Mouse (Mus musculus): ENCODE results near the gene Nrip2. TPM values are rescaled to one million over a fixed set of nuclear protein-coding genes. Genes with fewer than 3 reads are reported as not detected.

Nrip2 gene
- total RNA-seq, 2 experiments from 2014 or later, result 3.0 to 4.7 TPM

DNA sequence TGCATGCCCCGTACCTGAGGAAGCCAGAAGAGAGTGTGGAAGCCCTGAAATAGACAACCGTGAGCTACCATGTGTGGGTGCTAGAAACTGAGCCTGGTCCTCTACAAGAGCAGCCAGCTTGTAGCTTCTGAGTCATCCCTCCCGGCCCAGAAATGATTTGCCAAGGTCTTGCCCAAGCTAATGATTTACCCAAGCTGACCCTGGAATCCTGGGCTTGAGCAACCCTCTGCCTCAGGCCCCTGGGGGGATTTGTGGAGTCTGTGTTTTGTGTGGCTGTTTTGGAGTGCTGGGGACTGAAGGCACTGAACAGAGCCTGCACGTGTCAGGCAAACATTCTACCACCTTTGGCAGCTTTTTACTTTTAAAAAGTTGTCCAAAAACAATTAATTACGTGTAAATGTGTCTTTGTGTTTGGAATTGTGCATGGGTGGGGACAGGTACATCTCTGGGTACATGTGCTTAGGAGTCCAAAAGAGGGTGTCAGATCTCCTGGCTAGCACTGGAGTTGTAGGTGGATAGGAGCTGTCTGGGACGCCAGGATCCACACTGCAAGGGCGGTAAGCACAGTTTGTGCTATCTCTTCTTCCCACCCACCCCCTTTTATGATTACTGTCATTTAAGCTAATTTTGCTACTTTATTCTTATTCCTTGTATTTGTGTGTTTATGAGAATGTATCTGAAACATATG is 1.4 kb upstream of the Nrip2 start:
- DNase-seq, result peak; percentile 77

- peak; percentile 67 for DNase-seq
These were observed 507 bp downstream of the Nrip2 start for GRCm38 (mm10) chr6:128399421-128400185.

GRCm38 (mm10) chr6:128404708-128405107 is 5.6 kb downstream of the Nrip2 start:
- DNase-seq, result no peak

- DNase-seq, result no peak
These were observed 9.5 kb downstream of the Nrip2 start for GRCm38 (mm10) chr6:128408544-128409125.

GRCm38 (mm10) chr6:128410305-128410704 is 11.2 kb downstream of the Nrip2 start:
- DNase-seq, result no peak

- DNase-seq, result peak; percentile 85
These were observed 12.0 kb downstream of the Nrip2 start for GRCm38 (mm10) chr6:128411115-128411514.

DNA sequence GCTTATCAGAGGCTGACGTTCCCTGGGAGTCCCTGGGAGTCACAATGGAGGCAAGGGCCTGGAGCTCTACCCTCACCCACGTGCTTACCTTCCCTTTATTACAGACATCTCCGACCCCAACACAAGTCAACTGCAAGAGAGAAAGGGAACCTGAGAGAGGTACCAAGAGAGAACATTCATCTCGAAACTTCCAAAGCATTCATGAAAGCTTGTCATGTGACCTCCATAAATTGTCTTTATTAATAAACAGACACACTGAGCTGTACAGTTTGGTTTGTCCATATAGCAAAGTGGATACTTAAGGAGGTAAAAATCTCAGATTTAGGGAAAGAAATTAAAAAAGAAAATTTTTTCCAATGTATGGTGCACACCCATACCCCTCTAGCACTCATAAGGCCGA is 17.1 kb downstream of the Nrip2 start:
- no peak for DNase-seq

GRCm38 (mm10) chr6:128418076-128418475 is 19.0 kb downstream of the Nrip2 start:
- DNase-seq, result no peak

DNA sequence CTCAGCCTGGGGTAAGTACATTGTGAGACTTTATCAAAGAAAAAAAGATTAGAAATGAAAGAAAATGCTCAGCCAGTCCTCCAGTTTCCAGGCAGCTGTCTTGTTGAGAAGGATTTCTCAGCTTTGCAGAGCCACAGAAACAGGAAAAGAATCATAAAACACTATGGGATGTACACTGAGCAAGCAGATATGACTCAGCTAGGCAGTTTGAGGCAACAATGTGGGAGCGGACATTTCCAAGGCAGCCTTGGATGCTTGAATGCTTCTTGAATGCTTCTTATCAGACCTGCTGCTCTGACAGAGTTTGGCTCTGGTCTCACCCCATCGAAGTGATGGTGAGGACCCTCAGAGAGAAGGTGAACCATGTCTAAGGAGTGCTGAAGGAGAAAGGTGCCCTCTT is 21.9 kb downstream of the Nrip2 start:
- no peak for DNase-seq

DNA sequence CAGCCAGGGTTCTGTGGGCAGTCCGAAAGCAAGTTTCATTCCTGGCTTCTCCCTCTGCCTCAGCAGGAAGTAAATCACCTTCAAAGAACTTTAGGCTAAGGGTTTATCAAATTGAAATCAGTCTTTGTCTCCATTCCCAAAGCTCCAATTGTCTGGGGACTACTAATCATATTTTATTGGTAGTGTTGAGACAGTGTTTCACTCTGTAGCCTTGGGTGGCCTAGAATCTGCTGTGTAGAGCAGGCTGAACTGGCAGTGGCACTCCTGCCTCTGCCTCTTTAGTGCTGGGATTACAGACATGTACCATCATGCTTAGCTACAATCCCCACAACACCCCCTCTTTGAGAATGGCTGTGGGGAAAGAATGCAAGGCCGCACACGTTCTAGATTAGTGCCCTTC is 22.4 kb downstream of the Nrip2 start:
- DNase-seq, result no peak

- DNase-seq, result no peak
These were observed 24.6 kb downstream of the Nrip2 start for GRCm38 (mm10) chr6:128423496-128424268.

GRCm38 (mm10) chr6:128424269-128425019 is 25.3 kb downstream of the Nrip2 start, which contains the start of gene Itfg2:
TSS of gene Itfg2 (minus strand) at chr6:128424931.
- DNase-seq, result peak; percentile 96

GRCm38 (mm10) chr6:128425046-128425445 is 25.9 kb downstream of the Nrip2 start:
- no peak for DNase-seq

DNA sequence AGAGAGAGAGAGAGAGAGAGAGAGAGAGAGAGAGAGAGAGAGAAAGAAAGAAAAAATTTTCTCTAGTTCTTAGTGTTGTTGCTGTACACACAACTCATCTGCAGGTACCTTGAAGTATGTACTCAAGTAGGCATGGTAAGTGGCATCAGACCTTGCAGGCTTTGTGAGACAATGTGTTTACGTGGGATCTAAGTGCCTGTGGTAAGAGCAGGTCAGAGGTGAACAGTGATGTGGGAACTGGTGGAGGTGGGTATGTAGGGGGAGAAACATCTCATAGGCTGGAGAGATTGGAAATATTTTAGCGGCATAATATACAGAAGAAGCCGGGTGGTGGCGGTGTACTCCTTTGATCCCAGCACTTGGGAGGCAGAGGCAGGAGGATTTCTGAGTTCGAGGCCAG is 28.5 kb downstream of the Nrip2 start:
- no peak for DNase-seq

DNA sequence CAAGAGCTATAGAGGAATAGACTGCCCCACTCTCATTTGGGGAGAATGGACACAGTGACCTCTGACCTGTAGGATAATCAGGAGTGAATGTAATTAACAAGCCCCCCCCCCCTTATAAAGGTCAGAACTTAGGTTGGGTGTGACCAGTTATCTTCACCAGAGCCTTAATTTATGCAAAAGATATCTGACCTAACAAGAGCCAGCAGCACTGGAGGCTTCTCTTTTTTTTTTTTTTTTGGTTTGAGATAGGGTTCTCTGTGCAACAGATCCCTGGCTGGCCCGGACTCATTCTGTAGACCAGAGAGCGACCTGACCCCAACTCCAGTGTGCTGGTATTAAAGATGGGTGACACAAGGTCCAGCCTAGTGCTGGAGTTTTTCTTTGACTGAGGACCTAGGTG is 30.2 kb downstream of the Nrip2 start:
- no peak for DNase-seq

- no peak for DNase-seq
These were observed 30.7 kb downstream of the Nrip2 start for GRCm38 (mm10) chr6:128429826-128430225.

GRCm38 (mm10) chr6:128432356-128432915 is 33.3 kb downstream of the Nrip2 start:
- DNase-seq, result no peak

DNA sequence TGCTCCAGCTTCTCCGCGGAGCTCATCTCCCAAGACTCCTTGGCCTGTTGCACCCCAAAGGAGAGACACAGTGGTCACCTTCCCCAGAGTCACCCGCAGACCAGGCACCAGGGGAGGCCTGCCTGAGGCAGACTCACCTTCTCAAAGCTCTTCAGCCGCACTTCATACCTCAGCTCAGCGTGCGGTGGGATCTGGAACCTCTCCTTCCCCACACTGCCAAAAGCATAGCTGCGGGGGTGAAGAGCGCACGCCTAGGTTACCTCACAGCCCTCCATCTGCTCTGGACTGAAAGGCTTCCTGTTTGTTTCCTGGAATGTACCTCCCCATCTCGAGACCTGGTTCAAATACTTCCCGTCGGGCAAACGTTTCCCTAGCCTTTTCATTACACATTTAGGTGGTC is 34.5 kb downstream of the Nrip2 start:
- DNase-seq, result no peak

DNA sequence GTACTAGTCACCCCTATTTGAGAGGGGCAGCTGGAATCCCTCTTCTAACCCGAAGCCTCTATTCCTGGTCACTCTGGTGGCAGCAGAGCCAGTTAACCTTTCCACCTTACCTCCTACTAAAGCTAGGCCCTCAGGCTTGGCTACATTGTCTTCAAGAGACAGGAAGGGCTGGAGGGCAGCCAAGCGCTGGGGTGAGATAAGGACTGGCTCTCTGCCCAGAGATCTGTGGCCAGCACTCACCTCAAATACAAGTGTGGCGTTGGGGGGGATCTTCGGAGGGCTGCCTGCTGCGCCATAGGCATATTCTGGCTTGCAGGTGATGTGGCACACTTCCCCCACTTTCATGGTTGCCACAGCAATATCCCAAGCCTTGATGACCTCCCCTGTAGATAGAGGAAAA is 36.4 kb downstream of the Nrip2 start:
- DNase-seq, result peak; percentile 92

DNA sequence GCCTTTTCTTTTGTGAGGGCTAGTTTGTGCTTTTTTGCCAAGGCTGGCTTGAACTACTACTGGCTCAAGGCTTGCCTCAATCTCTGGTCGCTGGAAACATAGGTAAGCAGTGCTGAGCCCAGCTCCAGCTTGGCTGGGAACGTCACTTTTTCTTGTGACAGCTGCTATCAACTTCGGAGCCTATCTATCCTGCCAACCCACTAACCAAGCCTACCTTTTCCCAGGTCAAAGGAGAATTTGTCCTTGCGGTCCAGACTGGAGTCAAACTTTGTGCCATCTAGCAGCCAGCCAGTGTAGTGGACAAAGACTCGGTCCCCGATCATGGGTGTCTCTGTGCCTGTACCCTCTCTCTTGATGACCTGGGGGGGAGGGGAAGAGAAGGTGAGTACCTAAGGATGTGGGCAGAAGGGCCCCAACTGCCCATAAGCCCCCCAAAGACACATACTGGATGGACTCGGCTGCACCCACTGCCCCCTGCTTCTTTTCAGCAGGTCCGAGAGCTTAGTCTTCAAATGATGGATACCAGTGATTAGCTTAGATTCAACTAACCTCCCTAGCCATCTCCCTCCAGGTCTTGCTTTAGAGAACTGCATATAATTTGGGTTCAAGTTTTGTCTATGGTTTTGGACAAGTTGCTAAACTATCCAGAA is 37.4 kb downstream of the Nrip2 start:
- DNase-seq, result no peak

DNA sequence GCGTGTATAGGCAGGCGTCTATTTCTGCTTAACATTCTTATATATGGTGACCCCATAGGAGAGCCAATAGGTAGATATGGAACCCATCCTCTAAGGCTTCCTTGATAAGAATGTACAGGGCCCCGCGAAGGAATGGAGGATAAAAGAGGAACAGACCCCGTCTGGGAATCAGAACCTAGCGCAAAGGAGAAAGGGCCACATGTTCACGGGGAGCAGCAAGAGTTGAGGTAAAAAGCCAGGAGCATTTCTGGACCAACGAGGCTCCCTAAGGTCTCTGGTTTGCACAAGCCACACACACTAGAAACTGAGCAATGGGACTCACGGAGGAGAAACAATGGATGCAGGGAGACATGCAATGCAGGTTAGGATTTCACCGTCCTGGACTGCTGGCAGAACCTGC is 38.2 kb downstream of the Nrip2 start:
- DNase-seq, result no peak
